Mouse (Mus musculus): Measurements from ENCODE around the gene Gm49601. TPM values are rescaled to one million over a fixed set of nuclear protein-coding genes. Genes with fewer than 3 reads are reported as not detected.

Gm49601 gene
- polyA plus RNA-seq (2015; fragmentation: Nextera tagmentation; extraction: Ambion mirVana), result 4.5 and 7.4 TPM in 2 replicates

- H3K36me3 ChIP-seq, result peaks cover 37% of the 10 kb centered on the region
- peaks cover 45% of the 10 kb centered on the region for H3K4me1 ChIP-seq
- H3K27me3 ChIP-seq, result peaks cover 62% of the 10 kb centered on the region
- H3K9me3 ChIP-seq, result no peaks in the 10 kb centered on the region
- H3K4me2 ChIP-seq, result peak within 1 kb of the TSS; percentile 86
- no peak within 1 kb of the TSS for H3K27ac ChIP-seq
- no peak; the same call in 1 of the 2 replicates for ATAC-seq (ENCODE audit: insufficient number of reproducible peaks, insufficient read depth, low FRiP score, low TSS enrichment, low read depth)
- under 1% methylated on average over 64 of the region's 65 CpGs for WGBS
- H3K9ac ChIP-seq, result peak within 1 kb of the TSS; percentile 87
- peak within 1 kb of the TSS; percentile 82 for H3K4me3 ChIP-seq
Measured at GRCm38 (mm10) chr16:18626376-18626878, at the start of gene Gm49601. TSS of gene Gm49601 (minus strand) at chr16:18626427.

DNA sequence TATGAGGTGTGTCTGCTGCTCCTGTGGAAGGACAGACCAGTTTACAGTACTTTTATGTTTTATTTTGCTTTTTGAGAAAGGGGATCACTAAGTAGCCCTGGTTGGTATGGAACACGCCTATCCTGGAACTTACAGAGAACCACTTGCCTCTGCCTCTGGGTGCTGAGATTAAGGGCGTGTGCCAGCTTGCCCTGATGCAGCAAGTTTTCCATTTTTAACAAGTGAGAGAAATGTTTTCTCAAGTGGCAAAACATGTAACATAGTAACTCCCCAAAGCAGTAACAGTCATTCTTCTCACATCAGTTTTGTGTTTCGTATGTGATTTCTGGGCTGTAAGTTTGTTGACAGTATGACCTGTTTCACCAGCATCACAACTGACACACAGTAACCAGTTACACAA lies 46.8 kb upstream of the Gm49601 start:
- H3K27me3 ChIP-seq, result no peaks in the 10 kb centered on the region
- H3K4me1 ChIP-seq, result no peaks in the 10 kb centered on the region
- no peak for ATAC-seq (ENCODE audit: insufficient number of reproducible peaks, insufficient read depth, low FRiP score, low TSS enrichment, low read depth)
- H3K27ac ChIP-seq, result no peak overlapping the region
- H3K9me3 ChIP-seq, result no peaks in the 10 kb centered on the region
- no peak overlapping the region for H3K4me2 ChIP-seq
- WGBS, result 68% methylated on average over 3 of the region's 3 CpGs
- H3K9ac ChIP-seq, result no peak overlapping the region
- H3K36me3 ChIP-seq, result no peaks in the 10 kb centered on the region
- no peak overlapping the region for H3K4me3 ChIP-seq

- no peak overlapping the region for H3K9ac ChIP-seq
- H3K4me2 ChIP-seq, result no peak overlapping the region
- H3K9me3 ChIP-seq, result no peaks in the 10 kb centered on the region
- no peaks in the 10 kb centered on the region for H3K36me3 ChIP-seq
- H3K27me3 ChIP-seq, result no peaks in the 10 kb centered on the region
- H3K27ac ChIP-seq, result no peak overlapping the region
- no peak for ATAC-seq (ENCODE audit: insufficient number of reproducible peaks, insufficient read depth, low FRiP score, low TSS enrichment, low read depth)
- no peak overlapping the region for H3K4me3 ChIP-seq
- no peaks in the 10 kb centered on the region for H3K4me1 ChIP-seq
- WGBS, result 63% methylated on average over 5 of the region's 5 CpGs
Measured at GRCm38 (mm10) chr16:18672027-18672426, 45.8 kb upstream of the Gm49601 start.

GRCm38 (mm10) chr16:18669914-18670313 lies 43.7 kb upstream of the Gm49601 start:
- ATAC-seq (ENCODE audit: insufficient number of reproducible peaks, insufficient read depth, low FRiP score, low TSS enrichment, low read depth), result no peak
- 74% methylated on average over 6 of the region's 6 CpGs for WGBS
- no peaks in the 10 kb centered on the region for H3K27me3 ChIP-seq

DNA sequence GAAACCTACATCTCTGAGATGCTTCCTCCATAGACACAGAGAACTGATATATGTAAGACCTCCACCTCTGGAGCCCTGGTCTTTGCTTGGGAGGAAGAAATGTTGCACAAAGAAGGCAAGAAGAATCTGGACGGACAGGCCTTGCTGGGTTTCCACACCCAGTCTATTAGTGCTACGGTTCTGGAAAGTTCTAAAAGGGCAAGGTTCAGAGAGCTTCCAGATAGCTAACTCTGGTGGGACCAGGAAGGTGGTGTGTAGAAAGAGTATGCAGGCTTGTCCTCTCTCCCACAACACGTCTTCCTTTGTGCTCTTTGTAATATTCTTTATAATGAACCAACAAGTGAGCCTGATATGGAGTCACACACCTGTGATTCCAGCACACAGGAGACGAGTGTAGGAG lies 32.4 kb upstream of the Gm49601 start:
- Histone ChIP-seq H3K4me2 (no peak overlapping the region), H3K36me3 (no peaks in the 10 kb centered on the region), H3K4me3 (no peak overlapping the region), H3K27me3 (no peaks in the 10 kb centered on the region), H3K4me1 (peaks cover 7% of the 10 kb centered on the region; the same call in 1 of the 2 replicates), H3K9ac (no peak overlapping the region), H3K27ac (no peak overlapping the region), H3K9me3 (no peaks in the 10 kb centered on the region)
- 76% methylated on average over 4 of the region's 4 CpGs for WGBS
- no peak for ATAC-seq (ENCODE audit: insufficient number of reproducible peaks, insufficient read depth, low FRiP score, low TSS enrichment, low read depth)

More at GRCm38 (mm10) chr16:18669914-18670313, 43.7 kb upstream of the Gm49601 start:
- Histone ChIP-seq H3K4me1 (no peaks in the 10 kb centered on the region), H3K4me3 (no peak overlapping the region), H3K9me3 (no peaks in the 10 kb centered on the region), H3K9ac (no peak overlapping the region), H3K27ac (no peak overlapping the region), H3K4me2 (no peak overlapping the region), H3K36me3 (no peaks in the 10 kb centered on the region)

DNA sequence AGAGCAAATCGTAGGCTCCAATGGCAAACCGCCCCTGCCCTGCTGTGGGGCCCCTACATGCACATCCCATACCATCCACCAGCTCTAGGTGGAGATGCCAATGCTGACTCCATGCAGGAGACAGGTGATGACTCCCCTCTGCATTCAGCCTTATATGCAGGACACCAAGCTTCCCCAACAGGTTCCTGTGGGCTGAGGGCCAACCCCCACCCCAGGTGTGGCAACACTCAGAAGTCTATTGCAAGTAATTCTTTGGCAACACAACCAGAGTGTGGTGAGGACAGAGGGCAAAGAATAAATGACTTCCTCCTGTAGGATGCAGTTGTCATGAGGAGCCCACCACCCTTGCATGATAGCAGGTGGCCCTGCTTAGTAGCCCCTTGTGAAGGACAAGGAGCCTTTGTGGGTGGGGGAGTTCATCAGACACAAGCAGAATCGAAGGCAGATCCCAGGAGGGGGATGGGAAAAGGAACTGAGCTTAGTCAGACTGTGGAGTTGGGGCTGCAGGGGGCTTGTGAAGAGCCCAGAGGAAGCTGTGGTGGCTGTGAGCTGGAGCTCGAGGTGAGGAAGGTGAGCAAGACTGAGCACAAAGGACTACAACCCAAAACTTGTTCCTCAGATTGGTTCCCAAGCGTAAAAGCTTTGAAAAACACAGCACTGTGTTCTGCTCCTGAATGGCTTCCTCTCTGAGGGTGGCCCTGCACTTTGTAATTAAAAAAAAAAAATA lies 29.3 kb upstream of the Gm49601 start:
- H3K27me3 ChIP-seq, result no peaks in the 10 kb centered on the region
- no peak overlapping the region for H3K27ac ChIP-seq
- H3K4me1 ChIP-seq, result peaks cover 7% of the 10 kb centered on the region; the same call in 1 of the 2 replicates
- no peak overlapping the region for H3K4me2 ChIP-seq
- H3K36me3 ChIP-seq, result no peaks in the 10 kb centered on the region
- no peak overlapping the region for H3K4me3 ChIP-seq
- no peaks in the 10 kb centered on the region for H3K9me3 ChIP-seq
- H3K9ac ChIP-seq, result no peak overlapping the region
- ATAC-seq (ENCODE audit: insufficient number of reproducible peaks, insufficient read depth, low FRiP score, low TSS enrichment, low read depth), result no peak
- WGBS, result 53% methylated on average over 5 of the region's 5 CpGs

DNA sequence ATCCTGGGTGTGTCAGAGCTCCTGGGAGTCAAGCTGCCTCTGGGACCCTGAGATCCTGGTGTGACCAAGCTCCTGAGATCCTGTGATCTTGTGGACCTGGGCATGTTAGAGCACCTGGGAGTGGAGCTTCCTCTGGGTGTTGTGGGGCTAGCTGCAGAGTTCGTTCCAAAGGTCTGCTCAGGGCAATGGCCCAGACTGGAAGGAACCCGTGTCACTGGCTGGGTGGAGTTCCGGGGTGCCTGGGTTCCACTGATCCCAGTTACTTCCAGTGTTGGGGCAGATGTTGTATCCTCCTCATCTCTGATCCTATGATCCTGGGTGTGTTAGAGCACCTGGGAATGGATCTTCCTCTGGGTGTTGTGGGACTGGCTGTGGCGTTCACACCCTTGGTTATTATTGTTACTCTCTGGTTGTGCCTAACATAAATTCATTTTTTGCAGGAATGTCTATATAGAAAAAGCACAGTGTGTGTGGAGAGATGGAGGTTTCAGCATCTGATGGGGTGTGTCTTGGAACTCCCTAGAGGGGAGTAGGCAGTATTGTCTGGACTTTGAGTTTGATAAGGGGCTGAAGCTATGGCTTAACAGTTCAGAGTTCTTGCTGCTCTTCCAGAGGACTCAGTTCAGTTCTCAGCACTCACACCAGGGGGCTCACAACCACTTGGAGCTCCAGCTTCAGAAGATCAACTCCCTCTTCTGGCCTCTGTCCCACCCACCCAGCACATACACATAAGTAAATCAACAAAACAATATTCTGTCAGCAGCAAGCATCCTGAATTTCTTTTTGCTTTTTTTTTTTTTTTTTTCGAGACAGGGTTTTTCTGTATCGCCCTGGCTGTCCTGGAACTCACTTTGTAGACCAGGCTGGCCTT lies 27.3 kb upstream of the Gm49601 start:
- no peak for ATAC-seq (ENCODE audit: insufficient number of reproducible peaks, insufficient read depth, low FRiP score, low TSS enrichment, low read depth)
- 91% methylated on average over 6 of the region's 6 CpGs for WGBS

DNA sequence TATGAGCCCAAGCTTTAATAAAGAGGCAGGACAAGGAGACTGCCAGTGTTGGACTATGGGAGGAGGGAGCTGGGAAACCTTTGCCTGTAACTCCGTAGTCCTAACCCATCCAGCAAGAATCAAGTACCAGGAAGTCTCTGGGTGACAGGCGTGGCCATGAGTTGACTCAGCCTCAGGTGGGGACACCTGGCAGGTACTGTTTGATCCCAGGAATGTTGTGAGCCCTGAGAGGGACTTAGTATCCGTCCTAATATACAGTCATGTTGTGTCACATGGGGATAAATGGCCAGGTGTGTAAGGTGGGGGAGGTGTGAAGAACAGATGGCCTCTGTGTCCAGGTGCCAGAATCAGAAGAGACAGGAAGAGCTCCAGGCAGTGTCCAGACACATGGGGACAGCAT lies 22.9 kb upstream of the Gm49601 start:
- no peaks in the 10 kb centered on the region for H3K27me3 ChIP-seq
- 66% methylated on average over 3 of the region's 3 CpGs for WGBS

More for the DNA sequence above, 27.3 kb upstream of the Gm49601 start:
- H3K27me3 ChIP-seq, result no peaks in the 10 kb centered on the region
- no peak overlapping the region for H3K27ac ChIP-seq
- H3K4me3 ChIP-seq, result no peak overlapping the region
- no peak overlapping the region for H3K4me2 ChIP-seq
- no peaks in the 10 kb centered on the region for H3K36me3 ChIP-seq
- no peak overlapping the region for H3K9ac ChIP-seq
- H3K9me3 ChIP-seq, result no peaks in the 10 kb centered on the region
- H3K4me1 ChIP-seq, result peaks cover 7% of the 10 kb centered on the region; the same call in 1 of the 2 replicates

GRCm38 (mm10) chr16:18645329-18645728 lies 19.1 kb upstream of the Gm49601 start:
- Histone ChIP-seq H3K4me2 (no peak overlapping the region), H3K4me3 (no peak overlapping the region), H3K27ac (peak overlapping the region; percentile 77), H3K4me1 (peaks cover 7% of the 10 kb centered on the region), H3K36me3 (no peaks in the 10 kb centered on the region), H3K9ac (peak overlapping the region; percentile 27; the same call in 1 of the 2 replicates), H3K9me3 (no peaks in the 10 kb centered on the region), H3K27me3 (no peaks in the 10 kb centered on the region)
- 0 out of 2 replicates have a peak, but pooled peaks have one; percentile 7 for ATAC-seq (ENCODE audit: insufficient number of reproducible peaks, insufficient read depth, low FRiP score, low TSS enrichment, low read depth)
- 32% methylated on average over 6 of the region's 6 CpGs for WGBS

More for the DNA sequence above, 22.9 kb upstream of the Gm49601 start:
- no peak overlapping the region for H3K27ac ChIP-seq
- H3K9me3 ChIP-seq, result no peaks in the 10 kb centered on the region
- no peak for ATAC-seq (ENCODE audit: insufficient number of reproducible peaks, insufficient read depth, low FRiP score, low TSS enrichment, low read depth)
- H3K4me1 ChIP-seq, result peaks cover 7% of the 10 kb centered on the region
- H3K36me3 ChIP-seq, result no peaks in the 10 kb centered on the region
- no peak overlapping the region for H3K9ac ChIP-seq
- no peak overlapping the region for H3K4me2 ChIP-seq
- H3K4me3 ChIP-seq, result no peak overlapping the region

GRCm38 (mm10) chr16:18644485-18644884 lies 18.3 kb upstream of the Gm49601 start:
- H3K4me2 ChIP-seq, result no peak overlapping the region
- no peak overlapping the region for H3K4me3 ChIP-seq
- no peak for ATAC-seq (ENCODE audit: insufficient number of reproducible peaks, insufficient read depth, low FRiP score, low TSS enrichment, low read depth)
- H3K9me3 ChIP-seq, result no peaks in the 10 kb centered on the region
- no peaks in the 10 kb centered on the region for H3K36me3 ChIP-seq
- peak overlapping the region; percentile 77; the same call in 1 of the 2 replicates for H3K27ac ChIP-seq
- H3K4me1 ChIP-seq, result peaks cover 7% of the 10 kb centered on the region
- no peak overlapping the region for H3K9ac ChIP-seq
- no peaks in the 10 kb centered on the region for H3K27me3 ChIP-seq
- 80% methylated on average over 4 of the region's 4 CpGs for WGBS

DNA sequence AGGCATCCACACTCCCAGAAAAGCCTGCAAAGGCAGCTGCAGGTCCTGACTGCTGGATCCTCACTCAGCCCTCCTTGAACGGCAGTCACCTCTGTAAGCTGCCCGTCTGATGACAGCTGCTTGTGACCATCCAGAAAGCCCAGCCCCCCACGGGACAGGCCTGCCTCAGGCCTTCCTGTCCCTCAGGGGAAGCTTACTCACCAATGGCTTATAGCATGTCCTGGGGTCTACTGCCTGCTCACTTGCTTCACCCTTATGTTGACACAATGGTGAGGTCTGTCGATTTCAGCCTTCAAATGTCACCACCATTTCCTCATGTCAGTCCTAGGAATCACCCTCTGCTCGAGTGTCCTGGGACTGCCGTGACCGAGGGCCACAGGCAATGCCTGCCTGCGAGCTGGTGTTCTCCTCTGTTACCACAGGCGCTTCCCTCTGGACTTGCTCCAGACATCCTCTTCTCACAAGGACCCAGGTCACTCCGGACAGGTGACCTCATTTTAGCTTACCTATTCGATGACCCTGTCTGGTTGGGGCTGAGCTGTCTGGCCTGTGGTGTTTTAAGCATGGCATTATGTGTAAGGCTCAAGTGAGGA lies 17.3 kb upstream of the Gm49601 start:
- H3K36me3 ChIP-seq, result no peaks in the 10 kb centered on the region
- H3K27ac ChIP-seq, result no peak overlapping the region
- WGBS, result 66% methylated on average over 11 of the region's 11 CpGs
- H3K4me2 ChIP-seq, result no peak overlapping the region
- H3K9me3 ChIP-seq, result no peaks in the 10 kb centered on the region
- H3K4me3 ChIP-seq, result no peak overlapping the region
- ATAC-seq (ENCODE audit: insufficient number of reproducible peaks, insufficient read depth, low FRiP score, low TSS enrichment, low read depth), result 0 out of 2 replicates have a peak, but pooled peaks have one; percentile 33
- H3K27me3 ChIP-seq, result 0 out of 2 replicates have a peak, but pooled peaks cover 2% of the 10 kb centered on the region
- no peak overlapping the region for H3K9ac ChIP-seq
- H3K4me1 ChIP-seq, result peaks cover 7% of the 10 kb centered on the region

Measured in embryonic facial prominence, embryonic 13.5 days (tissue).